Mouse (Mus musculus): ENCODE data around the gene Myocos. TPM values are rescaled to one million over a fixed set of nuclear protein-coding genes. Genes with fewer than 3 reads are reported as not detected.
A peak's percentile ranks its signal among the peaks of the same experiment; 100 is the strongest.

Gene Myocos
- not detected in 2 replicates for polyA plus RNA-seq (2015; fragmentation: Nextera tagmentation; extraction: Ambion mirVana)

DNA sequence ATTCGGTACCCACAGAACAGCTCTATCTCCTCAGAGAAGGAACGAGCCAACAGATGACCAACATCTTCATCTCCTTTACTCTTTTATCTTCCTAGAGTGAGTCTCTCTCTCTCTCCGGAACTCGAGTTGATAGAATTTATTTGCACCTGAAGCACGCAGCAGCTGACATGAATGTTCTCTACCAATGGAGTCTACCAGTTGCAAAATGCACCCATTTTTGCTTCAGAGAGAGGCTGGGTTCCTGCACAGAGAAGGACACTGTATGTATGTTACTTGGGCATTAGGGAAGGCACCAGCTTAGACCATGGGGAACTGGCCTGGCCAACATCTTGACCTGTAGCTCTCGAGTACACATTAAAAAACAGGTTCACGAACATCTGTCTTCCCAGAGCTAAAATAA is at the start of gene Myocos:
Gene Myocos, minus strand, starts transcription at position 101 of the 400 bp plus-strand sequence.
- no peaks in the 10 kb centered on the region for H3K27me3 ChIP-seq (replicated peaks)
- no peak within 1 kb of the TSS for H3K4me3 ChIP-seq (replicated peaks)
- H3K4me2 ChIP-seq: no peak within 1 kb of the TSS
- no peak within 1 kb of the TSS for H3K27ac ChIP-seq
- H3K4me1 ChIP-seq: no peaks in the 10 kb centered on the region
- no peaks in the 10 kb centered on the region for H3K9me3 ChIP-seq
- no peaks in the 10 kb centered on the region for H3K36me3 ChIP-seq
- no peak for ATAC-seq (ENCODE audit: insufficient read depth, low FRiP score, low read depth)
- no peak within 1 kb of the TSS for H3K9ac ChIP-seq
- 89% methylated on average over 7 of the region's 7 CpGs for WGBS

DNA sequence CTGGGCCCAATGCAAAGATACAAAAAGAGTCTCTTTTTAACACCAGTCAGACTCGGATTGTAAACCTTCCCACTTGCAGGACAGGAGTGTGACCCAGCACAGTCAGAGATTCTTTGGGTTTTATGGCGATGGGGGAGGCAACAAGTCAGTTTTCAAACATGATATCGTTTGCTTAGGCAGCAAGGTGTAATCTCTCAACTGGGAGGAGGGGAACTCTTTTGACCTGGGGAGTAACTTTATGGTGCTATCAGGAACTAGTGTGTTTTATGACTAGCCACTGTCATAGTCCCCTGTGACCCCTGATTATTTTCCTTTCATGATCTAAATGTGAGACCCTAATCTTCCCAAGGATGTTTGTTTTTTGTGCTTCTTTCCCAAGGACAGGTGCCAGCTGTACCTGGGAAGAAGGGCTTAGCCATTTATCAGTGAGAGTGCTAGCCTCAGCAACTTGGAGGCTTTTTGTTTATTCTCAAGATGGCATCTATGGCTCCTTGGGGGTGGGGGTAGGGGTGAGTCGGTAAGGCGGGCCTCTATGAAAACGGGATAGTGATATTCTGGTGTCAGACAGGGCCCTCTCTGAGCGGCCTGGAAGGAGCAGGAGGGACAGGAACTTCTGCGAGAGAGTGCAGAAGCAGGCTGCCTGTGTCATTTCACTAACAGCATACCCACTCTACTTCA is 42.5 kb upstream of the Myocos start:
- WGBS: 59% methylated on average over 8 of the region's 8 CpGs
- Histone ChIP-seq H3K36me3 (peaks cover 55% of the 10 kb centered on the region), H3K9me3 (no peaks in the 10 kb centered on the region), H3K4me2 (no peak overlapping the region), H3K27ac (no peak overlapping the region), H3K4me3 (replicated peaks) (no peak overlapping the region), H3K9ac (no peak overlapping the region), H3K4me1 (no peaks in the 10 kb centered on the region), H3K27me3 (replicated peaks) (no peaks in the 10 kb centered on the region)
- ATAC-seq (ENCODE audit: insufficient read depth, low FRiP score, low read depth): no peak

DNA sequence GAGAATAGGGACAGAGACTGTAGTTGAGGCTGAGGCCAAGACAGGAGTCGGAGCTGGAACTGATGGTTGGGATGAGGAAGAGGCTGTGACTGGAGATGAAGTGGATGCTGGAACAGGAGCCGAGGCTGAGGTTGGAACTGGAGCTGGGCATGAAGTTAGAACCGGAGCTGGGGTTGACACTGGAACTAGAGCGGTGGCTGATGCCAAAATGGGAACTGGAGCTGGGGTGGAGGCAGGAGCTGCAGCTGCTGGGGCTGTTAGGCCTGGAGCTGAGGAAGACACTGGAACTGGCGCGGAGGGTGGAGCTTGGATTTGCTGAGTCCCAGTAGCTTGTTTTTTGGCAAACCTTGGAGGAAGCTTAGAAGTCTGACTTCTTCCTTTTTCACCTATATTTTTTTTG is 39.8 kb upstream of the Myocos start:
- Histone ChIP-seq H3K9ac (no peak overlapping the region), H3K4me1 (no peaks in the 10 kb centered on the region), H3K27ac (no peak overlapping the region), H3K4me2 (no peak overlapping the region), H3K36me3 (peaks cover 36% of the 10 kb centered on the region), H3K4me3 (replicated peaks) (no peak overlapping the region), H3K9me3 (no peaks in the 10 kb centered on the region), H3K27me3 (replicated peaks) (no peaks in the 10 kb centered on the region)
- ATAC-seq (ENCODE audit: insufficient read depth, low FRiP score, low read depth): no peak
- 94% methylated on average over 6 of the region's 6 CpGs for WGBS

DNA sequence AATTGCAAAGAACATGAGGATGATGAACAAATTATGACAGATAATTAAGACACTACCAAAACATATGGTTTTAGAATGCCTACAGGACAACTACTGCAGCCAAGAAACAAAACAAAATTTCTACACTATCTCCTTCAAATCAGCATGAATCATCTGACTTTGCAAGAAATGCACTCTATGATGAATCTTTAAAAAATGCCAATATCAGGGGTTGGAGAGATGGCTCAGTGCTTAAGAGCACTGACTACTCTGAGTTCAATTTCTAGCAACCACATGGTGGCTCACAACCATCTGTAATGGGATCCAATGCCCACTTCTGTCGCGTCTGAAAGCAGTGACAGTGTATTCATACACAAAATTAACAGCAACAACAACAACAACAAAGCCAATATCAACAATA is 35.7 kb upstream of the Myocos start:
- 90% methylated on average over 2 of the region's 2 CpGs for WGBS

DNA sequence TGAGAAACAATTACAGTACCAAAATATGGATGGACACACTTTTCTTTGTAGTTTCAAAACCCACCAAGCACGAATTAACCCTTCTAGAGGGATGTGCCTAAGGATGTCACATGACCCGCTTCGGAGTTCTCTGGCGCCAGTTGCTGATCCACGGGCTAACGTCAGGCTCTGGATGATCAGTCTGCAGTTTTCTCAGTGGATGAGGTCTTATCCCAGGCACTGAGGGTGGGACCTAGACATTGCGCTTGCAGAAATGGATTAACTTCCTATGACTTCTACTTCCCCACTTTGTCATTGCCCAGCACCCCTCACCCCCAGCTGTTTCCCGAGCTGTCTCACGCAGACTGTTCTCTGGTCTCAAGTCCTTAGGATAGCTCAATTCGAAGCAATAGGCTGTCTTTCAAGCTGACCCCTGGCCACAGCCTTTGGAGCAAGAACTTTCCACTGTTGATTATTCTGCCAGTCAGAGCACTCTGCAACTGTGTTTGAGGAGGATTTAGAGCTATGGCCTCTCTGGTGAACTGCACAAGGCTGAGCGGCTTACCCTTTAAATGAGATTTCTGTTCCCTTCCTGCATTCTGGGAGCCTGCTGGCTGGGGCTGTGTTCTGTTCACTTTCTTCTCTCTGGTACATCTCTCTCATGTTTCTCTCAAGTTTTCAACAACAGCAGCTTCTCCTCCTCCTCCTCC is 7.6 kb upstream of the Myocos start:
- Histone ChIP-seq H3K27me3 (replicated peaks) (no peaks in the 10 kb centered on the region), H3K4me3 (replicated peaks) (peak overlapping the region; percentile 35), H3K9me3 (no peaks in the 10 kb centered on the region), H3K36me3 (no peaks in the 10 kb centered on the region), H3K27ac (0 out of 2 replicates have a peak overlapping the region, but pooled peaks have one; percentile 9), H3K9ac (no peak overlapping the region), H3K4me1 (no peaks in the 10 kb centered on the region), H3K4me2 (peak overlapping the region; percentile 63)
- WGBS: 3% methylated on average over 11 of the region's 11 CpGs
- ATAC-seq (ENCODE audit: insufficient read depth, low FRiP score, low read depth): peak; percentile 78

More for the DNA sequence above, 35.7 kb upstream of the Myocos start:
- Histone ChIP-seq H3K4me1 (no peaks in the 10 kb centered on the region), H3K36me3 (peaks cover 42% of the 10 kb centered on the region), H3K9ac (no peak overlapping the region), H3K4me3 (replicated peaks) (no peak overlapping the region), H3K9me3 (no peaks in the 10 kb centered on the region), H3K27ac (no peak overlapping the region), H3K4me2 (no peak overlapping the region), H3K27me3 (replicated peaks) (no peaks in the 10 kb centered on the region)
- ATAC-seq (ENCODE audit: insufficient read depth, low FRiP score, low read depth): no peak

DNA sequence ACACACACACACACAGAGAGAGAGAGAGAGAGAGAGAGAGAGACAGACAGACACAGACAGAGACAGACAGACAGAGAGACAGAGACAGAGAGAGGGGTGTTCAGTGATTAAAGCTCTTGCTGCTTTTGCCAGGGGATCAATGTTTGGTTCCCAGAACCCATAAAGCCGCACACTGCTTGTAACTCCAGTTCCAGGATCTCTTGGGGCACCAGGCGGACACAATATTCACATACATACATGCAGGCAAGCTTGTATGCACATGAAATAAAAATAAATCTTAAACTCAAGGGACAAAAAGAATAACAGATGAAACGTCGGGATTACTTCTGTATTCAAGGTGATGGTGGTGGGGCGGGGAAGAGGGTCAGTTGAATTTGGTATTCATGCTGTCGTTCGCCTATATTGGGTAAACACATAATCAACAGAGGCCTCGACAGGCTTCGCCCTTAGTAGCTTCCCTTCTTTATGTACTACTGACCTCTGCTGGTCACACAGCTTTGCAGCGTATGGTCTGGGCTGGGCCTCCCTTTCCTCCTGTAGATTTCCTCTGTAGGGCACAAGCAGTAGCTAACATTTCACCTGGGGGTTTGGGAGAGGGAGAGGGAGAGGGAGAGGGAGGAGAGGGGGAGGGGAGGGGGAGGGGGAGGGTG is 6.9 kb upstream of the Myocos start:
- H3K4me1 ChIP-seq: no peaks in the 10 kb centered on the region
- H3K27me3 ChIP-seq (replicated peaks): no peaks in the 10 kb centered on the region
- H3K9me3 ChIP-seq: no peaks in the 10 kb centered on the region
- no peak overlapping the region for H3K4me3 ChIP-seq (replicated peaks)
- H3K9ac ChIP-seq: no peak overlapping the region
- ATAC-seq (ENCODE audit: insufficient read depth, low FRiP score, low read depth): peak; percentile 91
- H3K4me2 ChIP-seq: no peak overlapping the region; the same call in 1 of the 2 replicates
- 10% methylated on average over 10 of the region's 10 CpGs for WGBS
- H3K36me3 ChIP-seq: no peaks in the 10 kb centered on the region
- no peak overlapping the region for H3K27ac ChIP-seq

DNA sequence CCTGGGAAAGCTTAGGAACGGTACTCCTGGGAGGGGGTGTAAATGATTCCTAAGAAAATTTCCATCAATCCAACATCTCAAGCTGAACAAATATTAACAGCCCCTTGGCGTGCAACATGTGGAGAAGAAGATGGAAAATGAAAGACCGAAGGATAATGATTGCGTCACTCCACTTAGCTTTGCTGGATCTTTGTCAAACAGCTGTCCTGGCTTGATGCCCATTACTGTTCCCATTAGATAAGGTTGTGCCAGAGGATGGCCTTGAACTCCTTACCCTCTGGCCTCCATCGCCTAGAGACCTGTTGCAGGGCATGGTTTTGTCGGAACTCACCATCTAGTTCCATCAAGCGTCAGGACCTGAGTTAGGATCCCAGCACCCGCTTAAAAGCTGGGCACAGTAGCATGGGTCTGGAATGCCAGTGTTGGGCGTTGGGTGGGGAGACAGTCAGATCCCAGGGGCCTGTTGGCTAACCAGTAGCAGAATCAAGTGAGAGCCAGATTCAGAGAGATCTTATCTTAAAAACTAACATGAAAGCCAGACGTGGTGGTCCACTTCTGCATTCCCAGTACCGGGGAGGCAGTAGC is 2.3 kb upstream of the Myocos start:
- Histone ChIP-seq H3K9me3 (no peaks in the 10 kb centered on the region), H3K36me3 (no peaks in the 10 kb centered on the region), H3K9ac (no peak overlapping the region), H3K27ac (no peak overlapping the region), H3K27me3 (replicated peaks) (no peaks in the 10 kb centered on the region), H3K4me2 (no peak overlapping the region), H3K4me1 (no peaks in the 10 kb centered on the region), H3K4me3 (replicated peaks) (no peak overlapping the region)
- WGBS: 78% methylated on average over 11 of the region's 11 CpGs
- ATAC-seq (ENCODE audit: insufficient read depth, low FRiP score, low read depth): no peak

DNA sequence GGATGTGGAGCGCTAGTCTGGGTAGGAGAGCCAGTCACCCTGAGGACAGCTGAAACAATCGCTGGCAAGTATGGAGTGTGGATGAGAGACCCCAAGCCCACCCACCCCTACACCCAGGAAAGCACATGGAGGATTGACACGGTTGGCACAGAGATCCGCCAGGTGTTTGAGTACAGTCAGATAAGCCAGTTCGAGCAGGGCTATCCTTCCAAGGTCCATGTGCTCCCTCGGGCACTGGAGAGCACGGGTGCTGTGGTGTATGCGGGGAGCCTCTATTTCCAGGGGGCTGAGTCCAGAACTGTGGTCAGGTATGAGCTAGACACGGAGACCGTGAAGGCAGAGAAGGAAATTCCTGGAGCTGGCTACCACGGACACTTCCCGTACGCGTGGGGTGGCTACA is 9.6 kb downstream of the Myocos start:
- no peak for ATAC-seq (ENCODE audit: insufficient read depth, low FRiP score, low read depth)
- H3K36me3 ChIP-seq: no peaks in the 10 kb centered on the region
- no peaks in the 10 kb centered on the region for H3K27me3 ChIP-seq (replicated peaks)
- no peaks in the 10 kb centered on the region for H3K4me1 ChIP-seq
- no peaks in the 10 kb centered on the region for H3K9me3 ChIP-seq
- H3K4me2 ChIP-seq: no peak overlapping the region
- H3K9ac ChIP-seq: no peak overlapping the region
- no peak overlapping the region for H3K4me3 ChIP-seq (replicated peaks)
- 93% methylated on average over 14 of the region's 14 CpGs for WGBS
- no peak overlapping the region for H3K27ac ChIP-seq

DNA sequence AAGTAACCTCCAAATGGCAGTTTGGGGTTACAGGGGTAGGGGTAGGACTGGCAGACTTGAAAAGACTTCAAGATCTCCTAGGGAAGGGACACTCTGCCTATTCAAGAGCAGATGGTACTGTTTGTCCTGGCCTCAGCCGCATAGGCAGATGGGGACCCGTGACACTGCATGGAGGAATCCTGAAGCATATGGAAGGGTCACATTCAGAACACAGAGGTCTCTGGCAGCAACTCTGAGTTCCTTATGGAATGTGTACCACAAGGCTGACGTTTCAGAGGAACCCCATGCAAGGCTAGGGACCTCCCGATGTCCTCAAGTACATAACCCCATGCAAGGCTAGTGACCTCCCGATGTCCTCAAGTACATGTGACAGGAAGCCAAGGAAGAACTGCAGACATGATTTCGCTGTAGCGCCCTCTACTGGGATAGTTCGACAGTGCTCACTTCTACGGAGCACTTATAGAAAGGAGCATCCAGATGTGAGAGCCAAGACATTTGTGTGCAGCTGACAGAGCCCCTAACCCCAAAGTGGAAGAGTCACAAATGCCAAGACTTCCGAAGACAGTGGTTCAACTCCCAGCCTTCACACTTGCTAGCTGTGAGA is 11.8 kb downstream of the Myocos start:
- no peaks in the 10 kb centered on the region for H3K36me3 ChIP-seq
- H3K4me3 ChIP-seq (replicated peaks): no peak overlapping the region
- no peaks in the 10 kb centered on the region for H3K9me3 ChIP-seq
- WGBS: 77% methylated on average over 10 of the region's 10 CpGs
- H3K27me3 ChIP-seq (replicated peaks): no peaks in the 10 kb centered on the region
- no peak overlapping the region for H3K4me2 ChIP-seq
- no peak overlapping the region for H3K27ac ChIP-seq
- H3K4me1 ChIP-seq: no peaks in the 10 kb centered on the region
- no peak for ATAC-seq (ENCODE audit: insufficient read depth, low FRiP score, low read depth)
- no peak overlapping the region for H3K9ac ChIP-seq

DNA sequence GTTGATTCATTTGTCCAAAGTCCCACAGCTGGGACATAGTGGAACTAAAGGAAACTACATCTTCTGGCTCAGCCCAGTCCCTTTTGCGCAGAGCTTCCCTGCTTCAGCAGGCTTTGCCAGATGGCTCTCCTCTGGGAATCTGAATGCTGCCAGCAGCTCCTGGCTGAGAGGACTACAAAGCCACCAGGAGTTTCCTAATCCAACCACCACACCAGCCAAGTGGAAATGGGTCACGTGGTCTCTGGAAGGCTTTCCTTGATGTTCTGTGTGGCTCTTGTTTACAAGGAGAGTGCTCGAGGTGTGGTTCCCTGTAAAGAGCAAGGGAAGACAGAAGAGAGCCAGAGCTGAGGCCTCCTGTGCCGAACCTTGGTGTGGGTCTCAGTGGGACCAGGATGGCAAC is 14.3 kb downstream of the Myocos start:
- Histone ChIP-seq H3K27me3 (replicated peaks) (no peaks in the 10 kb centered on the region), H3K9me3 (no peaks in the 10 kb centered on the region), H3K27ac (no peak overlapping the region), H3K4me2 (no peak overlapping the region), H3K36me3 (no peaks in the 10 kb centered on the region), H3K4me1 (no peaks in the 10 kb centered on the region), H3K9ac (no peak overlapping the region), H3K4me3 (replicated peaks) (no peak overlapping the region)
- no peak for ATAC-seq (ENCODE audit: insufficient read depth, low FRiP score, low read depth)
- 35% methylated on average over 4 of the region's 4 CpGs for WGBS

DNA sequence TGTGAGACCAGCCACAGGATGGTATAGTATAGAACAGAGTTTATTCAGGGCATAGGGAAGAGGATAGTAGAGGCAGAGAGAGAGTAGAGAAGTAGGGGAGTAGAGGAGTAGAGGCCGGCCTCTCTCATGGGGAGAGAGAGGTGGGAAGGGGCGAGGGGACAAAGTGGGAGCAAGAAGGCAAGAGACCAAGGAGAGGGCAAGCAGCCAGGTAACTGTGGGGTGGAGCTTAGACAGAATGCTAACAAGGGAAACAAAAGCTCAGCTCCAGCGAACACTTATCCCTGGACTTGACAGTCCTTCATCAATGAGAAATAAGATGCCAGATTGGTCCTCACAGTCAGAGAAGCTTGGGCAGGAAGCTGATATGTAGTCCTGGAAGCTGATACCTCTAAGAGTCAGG is 15.4 kb downstream of the Myocos start:
- ATAC-seq (ENCODE audit: insufficient read depth, low FRiP score, low read depth): no peak

More for the DNA sequence above, 15.4 kb downstream of the Myocos start:
- Histone ChIP-seq H3K9ac (no peak overlapping the region), H3K27ac (no peak overlapping the region), H3K27me3 (replicated peaks) (no peaks in the 10 kb centered on the region), H3K9me3 (no peaks in the 10 kb centered on the region), H3K4me2 (no peak overlapping the region), H3K4me3 (replicated peaks) (no peak overlapping the region), H3K36me3 (no peaks in the 10 kb centered on the region), H3K4me1 (no peaks in the 10 kb centered on the region)
- WGBS: 81% methylated on average over 3 of the region's 3 CpGs
